Mouse (Mus musculus) midbrain, embryonic 13.5 days (tissue): ENCODE data around the gene Map6d1. TPM values are rescaled to one million over a fixed set of nuclear protein-coding genes. Genes with fewer than 3 reads are reported as not detected.

Experiments used
- ATAC-seq: fragments of 200-750 bp; cut with Nextera tagmentation; 2 replicates; pipeline ENCODE4 v1.8.0; 2017; ENCODE audit warnings: mild to moderate bottlenecking, moderate TSS enrichment, moderate library complexity
- H3K27ac ChIP-seq: fragments of 300-500 bp; sonication (generic); 2 replicates; pipeline ENCODE4 v1.5.1; 2015; ENCODE audit warnings: inconsistent platforms, mild to moderate bottlenecking, moderate library complexity
- H3K27me3 ChIP-seq: fragments of 300-500 bp; sonication (generic); 2 replicates; pipeline ENCODE4 v1.6.1; 2015; ENCODE audit warnings: mild to moderate bottlenecking, inconsistent platforms
- H3K36me3 ChIP-seq: fragments of 300-500 bp; sonication (generic); 2 replicates; pipeline ENCODE4 v1.6.1; 2015; ENCODE audit warnings: mild to moderate bottlenecking, inconsistent platforms
- H3K4me1 ChIP-seq: fragments of 300-500 bp; sonication (generic); replicated peaks from 2 replicates; pipeline ENCODE4 v1.6.1; 2015; ENCODE audit warnings: inconsistent platforms
- H3K4me2 ChIP-seq: fragments of 300-500 bp; sonication (generic); replicated peaks from 2 replicates; pipeline ENCODE4 v1.6.1; 2015; ENCODE audit warnings: moderate library complexity, mild to moderate bottlenecking, inconsistent platforms
- H3K4me3 ChIP-seq: fragments of 300-500 bp; sonication (generic); replicated peaks from 2 replicates; pipeline ENCODE4 v1.5.1; 2015; ENCODE audit warnings: mild to moderate bottlenecking, inconsistent platforms
- H3K9ac ChIP-seq: fragments of 300-500 bp; sonication (generic); replicated peaks from 2 replicates; pipeline ENCODE4 v1.6.1; 2015; ENCODE audit warnings: mild to moderate bottlenecking, inconsistent platforms
- H3K9me3 ChIP-seq: fragments of 300-500 bp; sonication (generic); 2 replicates; pipeline ENCODE4 v1.6.1; 2016; ENCODE audit warnings: mild to moderate bottlenecking, inconsistent platforms
- WGBS: fragments of 180-500 bp; shearing (Covaris S2); methylation state at CpG from one replicate; pipeline ENCODE4 v1.1.7; 2015; 5-methylcytosine and 5-hydroxymethylcytosine counted together
- polyA plus RNA-seq: library from polyadenylated mRNA; unstranded; fragments of >200 nt; fragmentation: Nextera tagmentation; extraction: Ambion mirVana; gene quantifications from 2 replicates; pipeline ENCODE4 v1.2.1, GENCODE M21; 2015

The Map6d1 gene
- polyA plus RNA-seq, 1 experiment from 2014 or later, result 2.7 TPM

- Histone ChIP-seq H3K27me3 (no peaks in the 10 kb centered on the region), H3K9ac (no peak overlapping the region), H3K4me3 (no peak overlapping the region), H3K27ac (no peak overlapping the region), H3K36me3 (peaks cover 72% of the 10 kb centered on the region), H3K9me3 (no peaks in the 10 kb centered on the region), H3K4me1 (no peaks in the 10 kb centered on the region), H3K4me2 (no peak overlapping the region)
- WGBS, result 96% methylated on average over 5 of the region's 5 CpGs
- no peak for ATAC-seq
Measured at GRCm38 (mm10) chr16:20228167-20228566, 13.0 kb downstream of the Map6d1 start.

- 88% methylated on average over 6 of the region's 6 CpGs for WGBS
- peaks cover 75% of the 10 kb centered on the region for H3K36me3 ChIP-seq
- H3K9ac ChIP-seq, result no peak overlapping the region
- no peaks in the 10 kb centered on the region for H3K27me3 ChIP-seq
- H3K9me3 ChIP-seq, result no peaks in the 10 kb centered on the region
- ATAC-seq, result no peak
- H3K27ac ChIP-seq, result no peak overlapping the region
- H3K4me3 ChIP-seq, result no peak overlapping the region
- H3K4me1 ChIP-seq, result no peaks in the 10 kb centered on the region
- no peak overlapping the region for H3K4me2 ChIP-seq
Measured at GRCm38 (mm10) chr16:20227504-20227903, 13.7 kb downstream of the Map6d1 start.

- H3K27ac ChIP-seq, result no peak overlapping the region
- peaks cover 80% of the 10 kb centered on the region for H3K36me3 ChIP-seq
- no peak overlapping the region for H3K9ac ChIP-seq
- H3K4me1 ChIP-seq, result no peaks in the 10 kb centered on the region
- 95% methylated on average over 4 of the region's 4 CpGs for WGBS
- no peaks in the 10 kb centered on the region for H3K27me3 ChIP-seq
- ATAC-seq, result no peak
- no peaks in the 10 kb centered on the region for H3K9me3 ChIP-seq
- no peak overlapping the region for H3K4me3 ChIP-seq
- H3K4me2 ChIP-seq, result no peak overlapping the region
Measured at GRCm38 (mm10) chr16:20226676-20227075, 14.5 kb downstream of the Map6d1 start.

GRCm38 (mm10) chr16:20222726-20223125, 18.4 kb downstream of the Map6d1 start:
- Histone ChIP-seq H3K4me3 (no peak overlapping the region), H3K4me2 (no peak overlapping the region), H3K36me3 (peaks cover 80% of the 10 kb centered on the region), H3K9me3 (no peaks in the 10 kb centered on the region), H3K27me3 (no peaks in the 10 kb centered on the region), H3K9ac (no peak overlapping the region), H3K4me1 (no peaks in the 10 kb centered on the region), H3K27ac (no peak overlapping the region)
- 97% methylated on average over 6 of the region's 6 CpGs for WGBS
- ATAC-seq, result no peak

- no peak for ATAC-seq
- Histone ChIP-seq H3K36me3 (peaks cover 89% of the 10 kb centered on the region), H3K4me2 (no peak overlapping the region), H3K27me3 (no peaks in the 10 kb centered on the region), H3K27ac (no peak overlapping the region), H3K9ac (no peak overlapping the region), H3K9me3 (no peaks in the 10 kb centered on the region), H3K4me3 (no peak overlapping the region), H3K4me1 (no peaks in the 10 kb centered on the region)
- 88% methylated on average over 3 of the region's 3 CpGs for WGBS
Measured at GRCm38 (mm10) chr16:20213591-20214226, 27.4 kb downstream of the Map6d1 start.

- WGBS, result 96% methylated on average over 5 of the region's 5 CpGs
- H3K9me3 ChIP-seq, result no peaks in the 10 kb centered on the region
- H3K4me2 ChIP-seq, result no peak overlapping the region
- H3K27me3 ChIP-seq, result no peaks in the 10 kb centered on the region
- H3K9ac ChIP-seq, result no peak overlapping the region
- H3K36me3 ChIP-seq, result peaks cover 82% of the 10 kb centered on the region
- H3K4me3 ChIP-seq, result no peak overlapping the region
- H3K4me1 ChIP-seq, result no peaks in the 10 kb centered on the region
- no peak overlapping the region for H3K27ac ChIP-seq
- no peak for ATAC-seq
Measured at GRCm38 (mm10) chr16:20199501-20200201, 41.5 kb downstream of the Map6d1 start.

- 98% methylated on average over 5 of the region's 5 CpGs for WGBS
- no peak for ATAC-seq
- Histone ChIP-seq H3K4me2 (no peak overlapping the region), H3K4me1 (no peaks in the 10 kb centered on the region), H3K4me3 (no peak overlapping the region), H3K27ac (no peak overlapping the region), H3K36me3 (peaks cover 86% of the 10 kb centered on the region), H3K27me3 (no peaks in the 10 kb centered on the region), H3K9ac (no peak overlapping the region), H3K9me3 (no peaks in the 10 kb centered on the region)
Measured at GRCm38 (mm10) chr16:20196962-20197361, 44.2 kb downstream of the Map6d1 start.

GRCm38 (mm10) chr16:20195546-20195945, 45.6 kb downstream of the Map6d1 start:
- no peak for ATAC-seq
- Histone ChIP-seq H3K9me3 (no peaks in the 10 kb centered on the region), H3K4me1 (no peaks in the 10 kb centered on the region), H3K9ac (no peak overlapping the region), H3K4me3 (no peak overlapping the region), H3K27me3 (no peaks in the 10 kb centered on the region), H3K27ac (no peak overlapping the region), H3K4me2 (no peak overlapping the region), H3K36me3 (peaks cover 86% of the 10 kb centered on the region)
- WGBS, result 93% methylated on average over 3 of the region's 3 CpGs

- no peak for ATAC-seq
- H3K4me2 ChIP-seq, result no peak overlapping the region
- no peaks in the 10 kb centered on the region for H3K4me1 ChIP-seq
- no peak overlapping the region for H3K27ac ChIP-seq
- no peaks in the 10 kb centered on the region for H3K9me3 ChIP-seq
- no peaks in the 10 kb centered on the region for H3K27me3 ChIP-seq
- H3K36me3 ChIP-seq, result peaks cover 86% of the 10 kb centered on the region
- no peak overlapping the region for H3K9ac ChIP-seq
- no peak overlapping the region for H3K4me3 ChIP-seq
Measured at GRCm38 (mm10) chr16:20192043-20192442, 49.1 kb downstream of the Map6d1 start.

- no peak for ATAC-seq
- Histone ChIP-seq H3K4me1 (no peaks in the 10 kb centered on the region), H3K4me2 (no peak overlapping the region), H3K36me3 (peaks cover 86% of the 10 kb centered on the region), H3K27ac (no peak overlapping the region), H3K9ac (no peak overlapping the region), H3K4me3 (no peak overlapping the region), H3K9me3 (no peaks in the 10 kb centered on the region), H3K27me3 (no peaks in the 10 kb centered on the region)
- 94% methylated on average over 3 of the region's 3 CpGs for WGBS
Measured at GRCm38 (mm10) chr16:20191161-20191882, 49.8 kb downstream of the Map6d1 start.

GRCm38 (mm10) chr16:20185368-20185767, 55.8 kb downstream of the Map6d1 start:
- Histone ChIP-seq H3K27ac (no peak overlapping the region), H3K27me3 (no peaks in the 10 kb centered on the region), H3K4me3 (no peak overlapping the region), H3K4me2 (no peak overlapping the region), H3K4me1 (no peaks in the 10 kb centered on the region), H3K36me3 (peaks cover 65% of the 10 kb centered on the region), H3K9me3 (no peaks in the 10 kb centered on the region), H3K9ac (no peak overlapping the region)
- WGBS, result 68% methylated on average over 2 of the region's 2 CpGs
- no peak for ATAC-seq
